Mouse (Mus musculus): ENCODE data around the gene Ncbp3. TPM values are rescaled to one million over a fixed set of nuclear protein-coding genes. Genes with fewer than 3 reads are reported as not detected.
A peak's percentile ranks its signal among the peaks of the same experiment; 100 is the strongest.

Ncbp3 gene
- total and polyA plus RNA-seq, 3 experiments = 8.4 to 9.3 TPM; not detected in 1

DNA sequence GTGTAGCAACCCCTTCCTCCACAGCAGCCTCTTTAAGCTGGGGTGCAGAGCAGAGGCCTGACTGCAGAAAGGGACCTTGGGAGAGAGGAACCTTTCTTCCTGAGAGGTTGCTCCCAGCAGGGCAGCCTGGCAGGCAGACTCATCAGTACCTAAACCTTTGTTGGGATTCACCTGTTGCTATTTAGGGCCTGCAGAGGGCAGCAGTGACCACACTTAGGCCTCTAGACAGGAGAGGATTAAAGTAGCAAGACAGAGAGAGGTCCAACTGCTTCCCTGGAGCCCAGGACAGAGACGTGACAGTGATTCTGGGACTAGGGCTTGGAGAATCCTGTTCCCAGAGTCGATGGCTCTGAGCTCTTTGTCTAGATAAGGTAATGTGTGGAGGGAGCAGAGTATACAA, 41.2 kb upstream of the Ncbp3 start:
- Histone ChIP-seq H3K36me3 (ENCODE audit: control insufficient read depth in 1 of 2, insufficient read depth in 2 of 2, low read length in 2 of 2) (peaks cover 0 to 2% of the 10 kb centered on the region in 2 experiments; a peak in 1 of 4 replicates), H3K27me3 (ENCODE audit: control insufficient read depth in 1 of 2, insufficient read depth in 2 of 2, low read length in 2 of 2) (no peaks in the 10 kb centered on the region)
- DNase-seq (ENCODE audit: low read depth, low spot score) = peak; percentile 90

GRCm38 (mm10) chr11:73007113-73007512, 40.5 kb upstream of the Ncbp3 start:
- no peak for DNase-seq (ENCODE audit: low read depth, low spot score)
- H3K27me3 ChIP-seq (ENCODE audit: control insufficient read depth in 1 of 2, insufficient read depth in 2 of 2, low read length in 2 of 2) = no peaks in the 10 kb centered on the region
- H3K27ac ChIP-seq (ENCODE audit: control insufficient read depth, low read depth, low read length) = no peak overlapping the region
- H3K36me3 ChIP-seq (ENCODE audit: control insufficient read depth in 1 of 2, insufficient read depth in 2 of 2, low read length in 2 of 2) = peaks cover 0 to 2% of the 10 kb centered on the region in 2 experiments; a peak in 1 of 4 replicates
- H3K4me1 ChIP-seq (ENCODE audit: control insufficient read depth in 1 of 2, insufficient read depth in 2 of 2, low read length in 2 of 2) = peaks cover 0 to 14% of the 10 kb centered on the region in 2 experiments; a peak in 2 of 4 replicates
- TF ChIP-seq SMC3 (IDR thresholded peaks at IDR 0.05; ENCODE audit: low read depth, low read length) = no peak
- TF ChIP-seq EP300 (IDR thresholded peaks at IDR 0.05; ENCODE audit: low read depth in 1 of 2, low read length in 2 of 2) = no peak
- no peak for TF ChIP-seq MAZ (IDR thresholded peaks at IDR 0.05; ENCODE audit: low read depth, low read length)
- no peak for TF ChIP-seq CTCF (IDR thresholded peaks at IDR 0.05 in 2 of 3, conservative IDR thresholded peaks at IDR 0.05 in 1 of 3; ENCODE audit: control insufficient read depth in 1 of 3, insufficient read depth in 1 of 3, low read depth in 2 of 3, low read length in 3 of 3, poor library complexity in 1 of 3, severe bottlenecking in 1 of 3)
- no peak for TF ChIP-seq TBP (IDR thresholded peaks at IDR 0.05; ENCODE audit: low read depth, low read length)
- H3K9ac ChIP-seq (ENCODE audit: control insufficient read depth, low read depth, low read length, poor library complexity, severe bottlenecking) = no peak overlapping the region
- H3K9me3 ChIP-seq (replicated peaks; ENCODE audit: insufficient read depth, low read length) = no peaks in the 10 kb centered on the region
- H3K79me2 ChIP-seq (ENCODE audit: control insufficient read depth, insufficient read depth, low read length, poor library complexity) = no peaks in the 10 kb centered on the region
- no peak overlapping the region for H3K4me3 ChIP-seq (ENCODE audit: control insufficient read depth in 1 of 2, insufficient read depth in 1 of 2, low read depth in 2 of 2, low read length in 2 of 2)

More for the DNA sequence above, 41.2 kb upstream of the Ncbp3 start:
- Histone ChIP-seq H3K27ac (ENCODE audit: control insufficient read depth, low read depth, low read length) (no peak overlapping the region), H3K9ac (ENCODE audit: control insufficient read depth, low read depth, low read length, poor library complexity, severe bottlenecking) (no peak overlapping the region), H3K4me1 (ENCODE audit: control insufficient read depth in 1 of 2, insufficient read depth in 2 of 2, low read length in 2 of 2) (peaks cover 0 to 14% of the 10 kb centered on the region in 2 experiments; a peak in 2 of 4 replicates), H3K4me3 (ENCODE audit: control insufficient read depth in 1 of 2, insufficient read depth in 1 of 2, low read depth in 2 of 2, low read length in 2 of 2) (no peak overlapping the region), H3K79me2 (ENCODE audit: control insufficient read depth, insufficient read depth, low read length, poor library complexity) (no peaks in the 10 kb centered on the region), H3K9me3 (replicated peaks; ENCODE audit: insufficient read depth, low read length) (no peaks in the 10 kb centered on the region)
- no peak for TF ChIP-seq GATA1 (IDR thresholded peaks at IDR 0.05; ENCODE audit: low read depth, low read length)
- 0 out of 2 replicates have a peak, but pooled peaks have one; percentile 31 for TF ChIP-seq SIN3A (IDR thresholded peaks at IDR 0.05; ENCODE audit: low read length)
- no peak; the same call in 1 of the 2 replicates for TF ChIP-seq BHLHE40 (IDR thresholded peaks at IDR 0.05; ENCODE audit: borderline replicate concordance, low read depth, low read length)
- TF ChIP-seq E2F4 (IDR thresholded peaks at IDR 0.05; ENCODE audit: borderline replicate concordance, low read depth, low read length) = no peak
- TF ChIP-seq EP300 (IDR thresholded peaks at IDR 0.05; ENCODE audit: low read depth in 1 of 2, low read length in 2 of 2) = no peak
- no peak for TF ChIP-seq CHD1 (IDR thresholded peaks at IDR 0.05; ENCODE audit: low read depth, low read length)
- TF ChIP-seq GABPA (IDR thresholded peaks at IDR 0.05; ENCODE audit: low read depth, low read length) = no peak
- 0 out of 2 replicates have a peak, but pooled peaks have one; percentile 36 for TF ChIP-seq HCFC1 (IDR thresholded peaks at IDR 0.05; ENCODE audit: low read depth, low read length)
- TF ChIP-seq NELFE (IDR thresholded peaks at IDR 0.05; ENCODE audit: low read depth, low read length) = peak; percentile 11; the same call in 1 of the 2 replicates
- no peak for TF ChIP-seq TAL1 (IDR thresholded peaks at IDR 0.05; ENCODE audit: low read length)
- no peak for TF ChIP-seq MAZ (IDR thresholded peaks at IDR 0.05; ENCODE audit: low read depth, low read length)
- no peak for TF ChIP-seq POLR2A (IDR thresholded peaks at IDR 0.05; ENCODE audit: control insufficient read depth in 1 of 2, insufficient read depth in 1 of 2, low read depth in 1 of 2, low read length in 2 of 2, poor library complexity in 1 of 2)
- TF ChIP-seq MYB (IDR thresholded peaks at IDR 0.05; ENCODE audit: low read depth, low read length) = no peak
- TF ChIP-seq RAD21 (IDR thresholded peaks at IDR 0.05; ENCODE audit: low read depth, low read length) = peak; percentile 97
- TF ChIP-seq CTCF (IDR thresholded peaks at IDR 0.05 in 2 of 3, conservative IDR thresholded peaks at IDR 0.05 in 1 of 3; ENCODE audit: control insufficient read depth in 1 of 3, insufficient read depth in 1 of 3, low read depth in 2 of 3, low read length in 3 of 3, poor library complexity in 1 of 3, severe bottlenecking in 1 of 3) = peak; percentile 71 to 93 (median 81)
- peak; percentile 95 for TF ChIP-seq ZC3H11A (IDR thresholded peaks at IDR 0.05; ENCODE audit: low read depth, low read length)
- TF ChIP-seq ETS1 (IDR thresholded peaks at IDR 0.05; ENCODE audit: low read depth, low read length) = no peak
- TF ChIP-seq ELF1 (IDR thresholded peaks at IDR 0.05; ENCODE audit: low read depth, low read length) = 0 out of 2 replicates have a peak, but pooled peaks have one; percentile 36
- TF ChIP-seq TBP (IDR thresholded peaks at IDR 0.05; ENCODE audit: low read depth, low read length) = no peak
- TF ChIP-seq TCF12 (IDR thresholded peaks at IDR 0.05; ENCODE audit: low read depth, low read length) = 0 out of 2 replicates have a peak, but pooled peaks have one; percentile 21
- TF ChIP-seq USF1 (IDR thresholded peaks at IDR 0.05; ENCODE audit: low read depth, low read length) = no peak
- peak; percentile 47 for TF ChIP-seq MXI1 (IDR thresholded peaks at IDR 0.05; ENCODE audit: low read depth, low read length)
- no peak for TF ChIP-seq NRF1 (IDR thresholded peaks at IDR 0.05; ENCODE audit: insufficient read depth, low read depth, low read length, poor library complexity, severe bottlenecking)
- TF ChIP-seq ZMIZ1 (IDR thresholded peaks at IDR 0.05; ENCODE audit: low read depth, low read length) = no peak
- no peak for TF ChIP-seq JUND (IDR thresholded peaks at IDR 0.05; ENCODE audit: low read depth, low read length)
- TF ChIP-seq ZKSCAN1 (IDR thresholded peaks at IDR 0.05; ENCODE audit: low read depth, low read length) = no peak
- no peak for TF ChIP-seq MAX (IDR thresholded peaks at IDR 0.05; ENCODE audit: low read length)
- TF ChIP-seq UBTF (IDR thresholded peaks at IDR 0.05; ENCODE audit: borderline replicate concordance, insufficient read depth, low read depth, low read length) = no peak
- peak; percentile 92 for TF ChIP-seq SMC3 (IDR thresholded peaks at IDR 0.05; ENCODE audit: low read depth, low read length)
- no peak for TF ChIP-seq MEF2A (IDR thresholded peaks at IDR 0.05; ENCODE audit: extremely low read depth, insufficient replicate concordance, low read depth, low read length, poor library complexity, severe bottlenecking)
- no peak for TF ChIP-seq MYC (IDR thresholded peaks at IDR 0.05; ENCODE audit: low read depth, low read length)

Measured in MEL (cell line).